Mouse (Mus musculus): ENCODE results near the gene Rnase11.
"Not testable (repeated sequence)": the region's sequence is repeated elsewhere in the genome, so short reads cannot be mapped to it uniquely, and the experiment has no call there.

The Rnase11 gene

DNA sequence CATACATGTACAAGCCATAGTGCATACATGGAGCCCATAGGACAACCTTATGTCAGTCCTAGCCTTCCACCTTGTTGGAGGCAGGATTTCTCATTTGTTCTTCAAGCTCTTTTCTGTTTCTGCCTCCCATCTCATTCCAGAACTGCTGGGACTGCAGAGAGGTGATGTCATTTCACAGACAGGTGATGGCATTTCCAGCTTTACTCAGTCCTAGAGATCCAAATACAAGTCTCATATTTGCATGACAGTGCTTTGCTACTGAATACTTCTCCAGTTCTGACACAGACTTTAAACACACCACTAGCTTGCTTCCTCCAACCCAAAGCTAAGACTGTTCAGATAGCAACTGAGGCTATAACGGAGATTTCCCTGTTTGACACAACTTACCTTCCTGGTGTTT lies 29.2 kb upstream of the Rnase11 start:
- DNase-seq: no peak

DNA sequence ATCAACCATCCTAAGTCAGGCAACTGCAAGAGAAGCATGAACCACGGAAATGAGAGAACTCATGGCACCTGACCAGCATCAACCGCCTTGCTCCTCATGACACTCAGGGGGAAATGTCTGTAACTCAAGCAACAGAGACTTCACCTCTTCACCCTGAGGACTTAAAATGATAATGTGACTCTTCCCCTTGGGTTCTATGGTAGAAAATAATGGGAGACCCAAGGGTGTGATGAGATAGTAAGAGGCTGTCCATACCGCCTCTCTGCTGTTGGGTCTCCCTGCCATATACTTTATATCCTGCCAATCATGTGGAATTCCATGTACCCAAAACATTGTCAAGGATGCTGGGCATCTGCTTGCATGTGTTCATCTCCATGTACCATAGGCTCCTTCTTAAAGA lies 24.4 kb upstream of the Rnase11 start, which contains the start of gene Olfr750:
Gene Olfr750, minus strand, starts transcription at position 101 of the 400 bp plus-strand sequence.
- DNase-seq: no peak

DNA sequence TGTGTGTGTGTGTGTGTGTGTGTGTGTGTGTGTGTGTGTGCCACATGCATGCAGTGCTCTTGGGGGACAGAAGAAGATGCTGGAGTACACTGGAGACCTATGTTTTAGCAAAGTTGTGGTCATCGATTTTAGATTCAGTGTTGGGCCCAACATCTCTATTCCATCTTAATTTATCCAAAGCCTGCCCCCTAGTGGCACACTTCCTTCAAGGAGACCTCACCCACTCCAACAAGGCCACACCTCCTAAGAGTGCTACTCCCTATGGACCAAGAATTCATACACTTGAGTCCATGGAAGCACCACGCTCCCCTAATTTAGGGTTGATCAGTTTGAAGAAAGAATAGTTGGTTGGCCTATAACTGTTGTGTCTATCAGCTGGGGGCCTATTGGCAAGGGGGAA lies 19.7 kb upstream of the Rnase11 start:
- peak; percentile 35 to 52 for DNase-seq

DNA sequence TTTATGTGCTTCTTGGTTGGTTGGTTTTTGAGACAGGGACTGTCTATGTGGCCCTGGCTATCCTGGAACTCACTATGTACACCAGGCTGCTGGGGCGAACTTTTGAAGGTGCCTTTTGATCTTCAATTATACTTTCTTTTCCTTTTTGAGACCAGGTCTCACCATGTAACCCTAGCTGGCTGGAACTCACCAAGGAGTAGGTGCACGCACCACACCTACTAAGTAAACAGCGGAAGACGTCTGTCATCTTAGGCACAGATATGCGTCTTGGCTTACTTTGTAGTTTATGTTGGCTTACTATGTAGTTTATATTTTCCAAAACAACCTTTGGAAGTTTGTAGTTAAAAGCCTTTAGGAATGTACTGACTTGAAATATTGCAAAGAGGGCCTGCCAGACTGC lies 19.0 kb upstream of the Rnase11 start:
- DNase-seq: no peak

DNA sequence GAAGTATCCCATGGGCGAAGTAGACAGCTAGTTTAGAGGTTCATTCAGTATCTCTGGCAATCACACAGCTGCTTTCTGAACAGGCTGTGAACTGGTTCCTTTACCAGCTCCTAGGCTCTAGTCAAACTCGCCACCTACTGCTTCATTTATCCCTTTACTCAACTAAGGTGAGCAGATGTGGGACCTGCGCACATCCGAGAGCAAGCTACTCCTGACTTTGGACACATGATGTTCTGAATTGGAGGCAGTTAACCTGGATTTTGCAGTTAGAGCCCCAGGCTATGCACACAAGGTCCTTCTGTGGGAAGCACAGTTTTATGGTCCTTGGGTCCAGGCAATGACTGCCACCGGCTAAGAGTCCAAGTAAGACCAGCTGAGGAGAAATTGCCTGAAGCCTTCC lies 10.8 kb upstream of the Rnase11 start:
- no peak for DNase-seq

DNA sequence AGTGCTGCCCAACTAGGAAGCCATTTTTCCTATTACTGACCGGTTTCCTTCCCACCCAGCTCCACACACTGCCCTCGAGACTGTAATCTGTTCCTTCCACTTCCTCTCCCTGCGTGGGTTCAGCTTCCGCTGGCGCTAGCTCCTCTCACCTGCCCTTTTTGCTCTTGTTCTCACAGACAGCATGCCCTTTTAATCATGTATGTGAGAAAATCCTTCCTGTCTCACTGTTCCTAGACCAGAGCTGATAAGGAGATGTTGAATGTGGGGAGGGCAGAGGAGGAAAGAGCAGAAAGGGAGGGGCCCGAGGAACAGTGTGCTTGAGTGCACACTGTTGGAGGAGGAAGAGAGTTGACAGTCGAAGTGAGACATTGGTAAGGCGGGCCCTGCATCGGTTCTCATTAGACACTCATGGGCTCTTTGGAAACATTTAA lies 7.5 kb upstream of the Rnase11 start, which contains the start of gene Rnase12:
Gene Rnase12, minus strand, starts transcription at position 261 of the 431 bp plus-strand sequence.
- no peak for DNase-seq

DNA sequence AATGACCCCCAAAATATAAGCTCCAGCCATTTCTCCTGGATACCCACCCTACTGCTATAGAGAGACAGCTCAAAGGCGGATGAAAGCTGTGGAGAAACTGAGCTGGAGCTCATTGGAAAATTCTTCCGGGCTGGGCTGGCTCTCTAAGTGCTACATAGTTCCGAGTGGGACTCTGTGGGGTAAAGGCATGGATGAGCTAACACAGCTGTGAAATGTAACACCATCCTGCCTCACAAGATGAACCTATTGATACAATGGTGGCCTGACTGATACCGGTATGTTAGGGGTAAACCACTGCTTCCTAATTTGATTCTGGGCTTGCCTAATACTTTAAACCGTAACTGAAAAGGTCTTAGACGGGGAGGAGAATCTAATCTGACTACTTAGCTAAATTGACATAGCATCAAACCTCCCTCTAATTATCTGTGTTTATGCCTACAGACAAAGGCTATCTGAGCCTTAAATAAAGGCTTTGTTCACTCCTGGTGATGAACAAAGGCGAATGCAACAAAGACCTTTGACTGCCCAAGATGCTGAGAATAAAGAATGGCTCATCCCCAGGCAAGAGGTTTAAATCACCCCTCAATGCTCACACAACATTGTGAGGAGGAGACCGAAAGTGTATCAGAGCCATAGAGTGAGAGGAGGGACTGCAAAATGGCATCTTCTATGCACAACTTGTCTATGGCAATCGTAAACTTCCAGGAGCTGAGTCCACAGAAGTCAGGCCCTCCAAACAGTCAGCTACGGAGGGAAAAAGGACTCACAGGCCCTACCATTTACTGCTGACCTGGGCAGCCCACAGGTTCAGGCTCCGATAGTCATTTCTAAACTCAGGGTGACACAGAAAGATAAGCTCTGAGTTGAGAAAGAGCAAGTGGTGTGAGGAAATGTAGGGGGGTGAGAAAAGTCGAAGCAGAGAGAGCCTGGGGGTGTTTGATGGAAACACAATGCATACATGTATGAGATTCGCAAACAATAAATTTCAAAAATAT lies 4.6 kb upstream of the Rnase11 start:
- no peak for DNase-seq

DNA sequence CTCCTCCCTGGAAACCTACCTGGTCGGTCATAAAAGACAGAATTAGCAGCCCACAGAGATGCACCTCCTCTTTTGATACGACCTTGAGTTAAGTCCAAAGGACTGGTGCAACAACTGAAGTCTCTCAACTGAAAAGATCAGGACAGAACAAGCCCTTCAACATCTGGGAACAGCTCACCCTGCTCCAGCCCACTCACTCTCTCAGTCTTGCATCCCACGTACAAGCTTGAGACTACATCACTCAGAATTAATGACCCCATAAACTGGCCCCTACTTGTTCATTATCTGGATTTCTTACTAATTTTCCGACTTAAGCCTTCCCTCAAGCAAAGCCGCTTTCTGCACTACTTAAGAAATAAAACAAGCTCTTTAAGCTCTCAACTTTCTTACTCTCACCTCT lies 3.2 kb upstream of the Rnase11 start:
- no peak for DNase-seq

DNA sequence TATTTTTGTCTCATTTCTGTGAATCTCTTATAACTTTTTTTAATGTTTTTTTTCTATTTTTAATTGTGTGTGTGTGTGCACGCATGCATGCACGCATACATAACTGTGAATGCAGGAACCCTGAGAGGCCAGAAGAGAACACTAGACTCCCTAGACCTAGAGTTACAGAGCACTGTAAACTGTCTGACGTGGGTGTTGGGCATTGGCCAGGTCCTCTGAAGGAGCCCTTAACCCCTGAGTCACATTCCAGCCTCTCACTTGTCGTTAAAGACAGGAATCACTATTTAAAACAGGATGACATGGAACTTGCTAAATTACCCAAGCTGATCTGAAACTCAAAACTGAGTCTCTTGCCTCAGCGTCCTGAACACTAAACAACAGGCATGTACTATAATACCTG lies 2.0 kb upstream of the Rnase11 start:
- DNase-seq: no peak

DNA sequence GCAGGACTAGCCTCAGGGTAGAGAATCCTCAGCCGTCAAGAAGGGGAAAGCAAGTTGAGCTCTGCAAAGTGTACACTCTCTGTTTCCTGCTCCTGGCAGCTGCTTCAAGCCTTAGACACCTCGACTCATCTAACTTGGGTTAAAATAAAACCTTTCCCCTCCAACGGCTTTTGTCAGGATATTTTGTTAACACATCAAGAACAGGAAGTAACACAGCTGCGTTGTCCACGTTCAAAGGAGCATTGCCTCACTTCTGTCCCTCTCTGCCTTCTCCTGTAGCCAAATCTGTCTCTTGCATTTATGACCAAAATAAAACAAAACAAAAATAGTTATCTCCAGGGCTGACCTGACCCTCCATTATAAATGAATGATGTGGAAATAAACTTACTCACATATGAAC lies 2.1 kb downstream of the Rnase11 start:
- DNase-seq: no peak

DNA sequence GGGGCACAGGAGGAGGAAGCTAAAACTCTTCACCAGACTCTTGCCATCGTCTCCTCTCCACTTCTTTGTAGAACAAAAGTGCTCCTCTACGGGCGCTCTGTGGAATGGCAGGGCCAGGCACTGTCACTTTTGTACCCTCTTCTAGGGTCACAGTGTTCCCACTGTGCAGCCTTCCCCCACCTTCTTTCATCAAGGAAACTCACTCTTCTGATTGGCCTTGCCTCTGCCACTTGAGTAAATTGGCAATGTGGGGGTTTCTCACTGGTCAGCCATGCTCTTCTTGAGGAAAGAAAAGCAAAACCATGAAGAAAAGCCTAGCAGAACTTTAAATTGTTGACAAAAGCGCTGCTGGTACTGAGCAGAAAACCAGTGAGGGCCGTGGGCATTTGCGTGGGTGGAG lies 8.2 kb downstream of the Rnase11 start, which contains the start of gene Rnase9:
Gene Rnase9, minus strand, starts transcription at position 101 of the 400 bp plus-strand sequence.
- DNase-seq: no peak

DNA sequence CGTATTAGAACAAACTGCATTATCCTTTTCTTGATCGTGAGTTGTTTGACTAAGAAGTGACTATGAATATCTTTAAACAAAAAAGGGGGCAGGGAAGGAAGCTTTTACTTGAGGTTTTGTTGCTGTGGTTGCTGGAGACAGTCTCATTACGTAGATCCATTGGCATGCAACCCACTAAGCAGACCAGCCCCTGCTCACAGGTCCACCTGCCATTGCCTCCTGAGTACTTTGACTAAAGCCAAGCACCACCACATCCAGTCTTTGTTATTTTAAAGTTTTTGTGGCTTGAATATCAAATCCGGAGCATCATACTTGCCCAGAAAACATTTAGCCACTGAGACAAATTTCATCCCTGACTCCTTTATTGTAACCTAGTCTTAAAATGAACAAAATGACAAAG lies 13.7 kb downstream of the Rnase11 start:
- no peak for DNase-seq

DNA sequence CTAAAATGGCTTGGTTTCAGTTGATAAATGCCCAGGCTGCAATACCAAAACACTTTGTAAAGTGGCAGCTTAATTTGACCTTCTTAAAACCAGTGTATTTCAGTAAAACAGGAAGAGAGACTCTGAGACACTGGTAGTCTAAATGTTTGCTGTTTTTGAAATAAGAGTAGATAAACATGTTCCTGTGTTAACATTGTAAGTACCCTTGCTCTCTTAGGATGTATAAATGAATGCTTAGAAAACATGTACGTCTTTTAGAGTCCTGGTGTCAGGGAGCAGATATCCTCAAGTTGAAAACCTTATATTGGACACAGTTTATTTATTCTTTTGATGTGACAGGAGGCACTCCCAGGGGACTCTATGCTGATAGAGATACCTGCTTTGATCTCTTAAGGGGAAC lies 14.8 kb downstream of the Rnase11 start:
- DNase-seq: no peak

DNA sequence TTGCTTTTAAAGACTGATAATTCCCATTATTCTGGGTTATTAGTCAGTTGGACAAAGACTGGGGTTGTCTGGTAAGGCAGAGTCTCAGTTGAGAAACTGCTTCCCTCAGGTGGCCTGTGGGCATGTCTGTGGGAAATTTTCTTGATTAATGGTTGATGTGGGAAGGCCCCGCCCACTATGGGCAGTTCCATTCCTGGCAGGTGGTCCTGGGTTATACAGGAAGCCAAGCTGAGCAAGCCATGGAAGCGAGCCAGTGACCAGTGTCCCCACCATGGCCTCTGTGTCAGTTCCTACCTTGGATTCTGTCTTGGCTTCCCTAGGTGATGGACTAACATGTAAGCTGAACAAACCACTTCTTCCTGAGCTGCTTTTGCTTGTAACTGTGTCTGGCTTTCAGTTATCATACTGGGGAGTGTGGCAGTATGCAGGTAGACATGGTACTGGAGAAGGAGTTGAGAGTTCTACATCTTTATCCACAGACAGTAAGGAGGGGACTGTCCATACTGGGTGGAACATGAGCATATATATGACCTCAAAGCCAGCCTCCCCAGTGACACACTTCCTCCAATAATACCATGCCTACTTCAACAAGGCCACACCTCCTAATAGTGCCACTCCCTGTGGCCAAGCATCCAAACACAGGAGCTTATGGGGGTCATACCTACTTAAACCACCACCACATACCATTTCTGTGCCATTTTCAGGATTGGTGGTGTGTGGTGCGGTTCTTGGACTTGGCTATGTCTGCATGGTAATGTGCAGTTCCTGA lies 22.4 kb downstream of the Rnase11 start:
- no peak for DNase-seq

DNA sequence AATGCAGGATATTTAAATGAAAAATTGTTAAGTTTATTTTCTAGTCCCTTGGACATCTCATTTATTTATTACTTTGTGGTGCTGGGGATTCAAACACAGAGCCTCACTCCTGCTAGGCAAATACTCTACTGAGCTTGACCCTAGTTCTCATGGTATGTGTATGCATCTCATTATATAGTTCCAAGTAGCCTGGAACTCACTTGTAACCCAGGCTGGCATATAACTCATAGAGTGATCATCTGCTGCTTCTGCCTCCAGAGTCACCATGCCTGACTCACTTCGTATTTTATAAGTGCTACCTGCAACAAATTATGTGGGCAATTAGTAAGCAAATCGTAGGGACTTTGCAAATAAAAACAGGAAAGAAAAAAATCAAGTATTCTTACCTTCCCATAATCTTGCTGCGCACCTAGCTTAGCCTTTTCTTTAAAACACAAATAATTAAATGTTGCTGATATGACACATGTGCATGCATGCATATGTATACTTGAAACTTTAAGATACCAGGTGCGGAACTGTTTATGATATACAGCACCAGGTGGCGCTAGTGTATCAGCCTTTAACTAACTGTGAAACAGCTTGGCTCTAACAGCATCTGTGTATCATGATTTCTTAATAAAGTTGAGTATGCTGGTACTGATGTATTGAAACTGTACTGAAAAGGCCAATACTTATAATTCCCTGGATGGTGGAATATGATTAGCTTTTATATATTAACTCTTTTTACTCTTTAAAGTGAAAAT lies 23.4 kb downstream of the Rnase11 start:
- DNase-seq: peak; percentile 65 to 73

DNA sequence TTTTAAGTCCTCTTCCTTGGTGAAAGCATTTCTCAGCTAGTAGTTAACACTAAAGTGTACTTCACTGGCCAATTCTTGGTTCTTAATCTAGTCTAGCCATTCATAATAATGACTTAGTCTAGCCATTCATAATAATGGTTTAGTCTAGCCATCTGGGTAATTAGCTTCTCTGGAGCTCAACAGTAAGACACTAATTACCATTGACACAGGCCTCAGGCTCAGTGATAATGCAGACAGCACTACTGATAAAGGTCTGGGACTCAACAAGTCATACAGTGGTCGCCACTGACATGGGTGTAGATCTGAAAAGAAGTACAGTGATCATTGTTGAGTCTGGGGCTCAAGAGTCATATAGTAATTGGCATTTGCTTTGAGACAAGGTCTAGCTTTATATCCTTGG lies 25.1 kb downstream of the Rnase11 start:
- DNase-seq: no peak

DNA sequence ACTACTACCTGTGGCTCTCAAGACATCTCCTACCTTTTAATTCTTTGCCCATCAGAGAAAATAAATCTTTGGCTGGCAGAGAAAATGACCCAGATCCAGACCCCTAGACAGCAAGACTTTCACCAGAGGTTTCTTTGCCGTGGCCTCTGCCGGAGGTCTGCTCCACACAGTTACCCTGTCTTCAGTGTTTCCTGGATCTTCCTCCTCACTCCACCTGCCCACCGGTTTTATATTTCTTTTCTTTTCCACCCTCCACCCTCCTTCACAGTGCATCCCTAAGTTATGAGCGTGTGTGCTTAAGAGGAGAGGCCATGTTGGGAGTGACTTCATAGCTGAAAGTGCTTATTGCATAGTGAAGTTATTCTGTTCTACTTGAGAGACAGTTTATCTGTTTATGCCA lies 26.5 kb downstream of the Rnase11 start:
- no peak for DNase-seq

DNA sequence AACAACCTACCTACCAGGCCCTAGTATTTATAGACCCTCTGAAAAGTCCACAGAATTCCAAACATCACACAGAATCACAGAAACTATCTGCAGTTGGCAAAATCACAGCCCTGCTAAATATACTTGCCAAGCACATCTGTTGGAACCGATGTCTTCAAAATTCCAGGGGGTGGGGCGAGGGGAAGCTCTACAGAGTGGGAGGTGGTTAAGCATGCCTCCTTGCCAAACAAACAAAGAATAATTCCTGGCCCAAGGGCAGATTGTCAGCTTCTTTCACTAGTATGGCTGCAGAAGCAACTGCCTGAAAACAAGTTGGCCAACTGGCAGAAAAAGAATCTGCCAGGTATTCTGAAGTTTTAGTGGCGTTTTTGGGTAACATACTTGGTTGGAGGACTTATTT lies 32.7 kb downstream of the Rnase11 start:
- DNase-seq: peak; percentile 35 to 41

DNA sequence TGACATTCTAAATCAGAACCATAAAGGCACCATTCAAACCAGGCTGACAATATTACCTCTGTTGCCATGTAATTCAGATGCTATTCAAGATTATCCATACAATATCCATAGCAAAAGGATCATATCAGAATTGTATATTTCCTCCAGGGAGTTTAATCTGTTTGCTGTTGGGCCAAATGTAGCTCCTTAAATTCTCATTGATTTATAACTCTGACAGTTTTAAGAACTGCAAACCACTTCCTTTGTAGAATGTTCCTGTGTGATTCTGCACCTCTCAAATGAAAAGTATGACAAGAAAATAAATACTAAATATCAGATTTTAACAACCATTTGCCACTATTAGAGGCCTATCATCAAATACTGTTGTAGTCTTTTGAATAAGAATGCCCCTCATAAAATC lies 34.2 kb downstream of the Rnase11 start:
- DNase-seq: no peak

DNA sequence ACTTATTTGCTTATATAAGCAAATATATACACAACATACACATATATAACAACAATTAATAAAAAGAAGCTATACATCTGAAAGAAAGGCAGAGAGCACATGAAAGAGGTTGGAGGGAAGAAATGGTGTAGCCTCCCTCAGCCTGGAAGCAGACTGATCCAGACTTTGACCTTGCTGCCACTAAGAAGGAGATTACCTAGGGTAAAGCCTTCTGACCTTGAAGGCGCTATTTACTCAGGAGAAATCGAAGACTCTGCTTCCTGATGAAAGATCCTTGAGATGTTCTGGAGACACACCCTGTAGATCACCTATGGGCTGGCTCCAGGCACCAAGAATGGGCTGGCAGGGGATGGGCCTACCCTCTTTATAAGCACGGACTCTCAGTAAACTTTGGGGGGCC lies 35.2 kb downstream of the Rnase11 start:
- DNase-seq: not testable (repeated sequence)

DNA sequence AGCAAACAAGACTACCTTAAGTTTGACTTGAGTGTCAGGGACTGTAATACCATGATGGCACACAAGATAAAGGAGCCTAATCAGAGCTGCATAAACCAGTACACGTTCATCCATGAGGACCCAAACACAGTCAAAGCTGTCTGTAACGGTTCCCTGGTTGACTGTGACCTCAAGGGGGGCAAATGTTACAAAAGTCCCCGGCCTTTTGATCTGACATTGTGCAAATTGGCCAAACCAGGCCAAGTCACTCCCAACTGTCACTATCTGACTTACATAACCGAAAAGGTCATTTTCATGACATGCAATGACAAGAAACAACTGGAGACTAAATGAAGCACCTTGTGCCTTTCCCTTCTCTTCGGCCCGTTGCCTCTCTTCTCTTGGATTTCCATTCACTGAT lies 40.4 kb downstream of the Rnase11 start:
- peak in 1 of 2 experiments; percentile 31 for DNase-seq

DNA sequence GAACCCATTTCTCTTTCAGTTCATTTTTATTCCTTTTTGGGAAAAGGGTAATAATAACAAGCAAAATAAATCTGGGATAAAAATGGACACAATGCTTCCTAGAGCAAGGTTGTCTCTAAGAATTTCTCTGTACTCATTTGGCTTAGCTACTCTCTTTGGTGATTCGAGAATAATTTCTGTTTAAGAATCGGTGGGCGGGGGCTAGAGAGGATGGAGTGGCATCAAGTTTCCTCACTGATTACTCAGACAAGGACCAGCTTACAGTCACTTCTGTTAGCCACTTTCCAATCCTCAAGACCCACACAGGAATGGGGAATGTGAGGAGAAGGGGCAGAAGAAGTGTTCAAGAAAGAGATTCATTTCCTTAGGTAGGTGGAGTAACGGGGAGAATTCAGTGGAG lies 41.2 kb downstream of the Rnase11 start:
- DNase-seq: no peak
